1 mouse cellular context compared by ENCODE assay signal in the genomic region with DNA sequence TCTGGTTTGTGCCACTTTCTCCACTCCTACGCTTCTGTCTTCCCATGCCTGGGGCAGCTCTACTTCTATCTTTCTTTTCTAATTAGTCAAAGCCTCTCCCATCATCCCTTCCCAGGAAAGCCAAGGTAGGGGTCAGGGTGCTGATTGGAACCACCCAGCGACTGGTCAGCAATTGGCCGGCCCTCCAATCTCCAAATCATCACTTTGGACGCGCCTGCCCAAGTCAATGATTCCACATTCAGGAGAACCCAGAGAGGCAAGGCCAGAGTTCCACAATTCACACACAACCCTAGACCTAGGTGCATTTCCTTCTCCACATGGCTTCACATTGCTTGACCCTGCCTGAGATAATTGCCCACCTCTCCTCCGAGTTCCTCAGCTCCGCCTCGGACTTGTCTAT.
TF ChIP-seq lines count a peak whose summit lies in the region.

No protein-coding gene starts in this region.

TF ChIP-seq in CH12.LX, 34 proteins besides CTCF, POLR2A, EP300 and RAD21:
- TF ChIP-seq GABPA (IDR thresholded peaks at IDR 0.05; ENCODE audit: insufficient replicate concordance, low read depth, low read length) (no peak), MYC (IDR thresholded peaks at IDR 0.05; ENCODE audit: low read depth, low read length) (peak; percentile 39; the same call in 1 of the 2 replicates)
